Mouse (Mus musculus) cerebellum, adult 2 months (tissue): ENCODE data around the gene Gm17606. TPM values are rescaled to one million over a fixed set of nuclear protein-coding genes. Genes with fewer than 3 reads are reported as not detected.

Experiments
- DNase-seq, 2 experiments: peaks; one replicate each; pipeline ENCODE4 v3.0.0; 2021
- H3K27ac ChIP-seq: fragments of 200-500 bp; 2 replicates; pipeline ENCODE4 v1.5.1; 2012; ENCODE audit warnings: low read length, control low read depth, inconsistent platforms; ENCODE audit not compliant: insufficient read depth
- H3K27me3 ChIP-seq: fragments of 200-500 bp; 2 replicates; pipeline ENCODE4 v1.6.1; 2012; ENCODE audit warnings: inconsistent platforms, mild to moderate bottlenecking, low read length, moderate library complexity; ENCODE audit not compliant: control insufficient read depth, insufficient read depth
- H3K4me1 ChIP-seq: fragments of 200-500 bp; 2 replicates; pipeline ENCODE4 v1.6.1; 2011; ENCODE audit warnings: low read length; ENCODE audit not compliant: control insufficient read depth, insufficient read depth
- H3K4me3 ChIP-seq: fragments of 200-500 bp; replicated peaks from 2 replicates; pipeline ENCODE3; 2011; ENCODE audit warnings: mild to moderate bottlenecking, low read depth, low read length, control low read depth; ENCODE audit not compliant: insufficient read depth
- CTCF ChIP-seq: fragments of 200-500 bp; IDR thresholded peaks from 2 replicates; pipeline ENCODE4 v1.5.1; 2011; ENCODE audit warnings: low read depth, mild to moderate bottlenecking, control low read depth, low read length, moderate library complexity, borderline replicate concordance; ENCODE audit not compliant: insufficient read depth
- POLR2A ChIP-seq: fragments of 200-500 bp; IDR thresholded peaks from 2 replicates; pipeline ENCODE4 v1.6.1; 2011; ENCODE audit warnings: low read length, control low read depth, borderline replicate concordance; ENCODE audit not compliant: insufficient read depth
- WGBS: fragments of 180-500 bp; shearing (Covaris S2); methylation state at CpG from one replicate; pipeline ENCODE4 v1.1.7; 2018; 5-methylcytosine and 5-hydroxymethylcytosine counted together
- polyA plus RNA-seq: library from polyadenylated mRNA; depleted of rRNA; stranded (reverse); fragments of >200 nt; gene quantifications from 2 replicates; pipeline ENCODE4 v1.2.3, GENCODE M21; 2012

The Gm17606 gene
- polyA plus RNA-seq, 1 experiment: not detected

- Histone ChIP-seq H3K27ac (0 out of 2 replicates have a peak overlapping the region, but pooled peaks have one; percentile 20), H3K4me3 (no peak overlapping the region), H3K27me3 (no peaks in the 10 kb centered on the region), H3K4me1 (peaks cover 6% of the 10 kb centered on the region; the same call in 1 of the 2 replicates)
- no peak for DNase-seq
- TF ChIP-seq CTCF (no peak), POLR2A (no peak)
- WGBS: 78% methylated on average over 5 of the region's 5 CpGs
These were observed 35.5 kb downstream of the Gm17606 start for GRCm38 (mm10) chr14:54676290-54676689.

- H3K27me3 ChIP-seq: no peaks in the 10 kb centered on the region
- H3K4me3 ChIP-seq: no peak overlapping the region
- peaks cover 8% of the 10 kb centered on the region; the same call in 1 of the 2 replicates for H3K4me1 ChIP-seq
- no peak overlapping the region for H3K27ac ChIP-seq
- WGBS: 82% methylated on average over 16 of the region's 16 CpGs
- TF ChIP-seq POLR2A (no peak), CTCF (no peak)
- no peak for DNase-seq
These were observed 38.0 kb downstream of the Gm17606 start for GRCm38 (mm10) chr14:54678657-54679304.

- H3K27me3 ChIP-seq: no peaks in the 10 kb centered on the region
- DNase-seq: no peak
- H3K27ac ChIP-seq: no peak overlapping the region
- no peak for TF ChIP-seq POLR2A
- TF ChIP-seq CTCF: no peak
- H3K4me1 ChIP-seq: peaks cover 2% of the 10 kb centered on the region; the same call in 1 of the 2 replicates
- no peak overlapping the region for H3K4me3 ChIP-seq
- WGBS: 30% methylated on average over 3 of the region's 3 CpGs
These were observed 41.6 kb downstream of the Gm17606 start for GRCm38 (mm10) chr14:54682396-54682795.

GRCm38 (mm10) chr14:54685471-54685870, 44.7 kb downstream of the Gm17606 start:
- WGBS: 6% methylated on average over 8 of the region's 8 CpGs
- H3K27ac ChIP-seq: no peak overlapping the region
- DNase-seq: no peak
- H3K4me1 ChIP-seq: peaks cover 5% of the 10 kb centered on the region; the same call in 1 of the 2 replicates
- H3K27me3 ChIP-seq: no peaks in the 10 kb centered on the region
- TF ChIP-seq CTCF (no peak), POLR2A (no peak)
- peak overlapping the region; percentile 90 for H3K4me3 ChIP-seq

GRCm38 (mm10) chr14:54686063-54686521, 45.3 kb downstream of the Gm17606 start, which contains the start of gene 1700123O20Rik:
1700123O20Rik (plus strand) TSS chr14:54686216.
- DNase-seq: peak in 1 of 2 experiments; percentile 85
- peaks cover 5% of the 10 kb centered on the region; the same call in 1 of the 2 replicates for H3K4me1 ChIP-seq
- peak within 1 kb of the TSS; percentile 90 for H3K4me3 ChIP-seq
- WGBS: under 1% methylated on average over 41 of the region's 41 CpGs
- TF ChIP-seq POLR2A (no peak), CTCF (no peak)
- no peaks in the 10 kb centered on the region for H3K27me3 ChIP-seq
- peak within 1 kb of the TSS; percentile 90 for H3K27ac ChIP-seq

- under 1% methylated on average over 44 of the region's 44 CpGs for WGBS
- DNase-seq: peak; percentile 100
- TF ChIP-seq POLR2A (peak; percentile 91; the same call in 1 of the 2 replicates), CTCF (no peak)
- Histone ChIP-seq H3K4me3 (peak within 1 kb of the TSS; percentile 90), H3K27ac (peak within 1 kb of the TSS; percentile 90), H3K4me1 (peaks cover 5% of the 10 kb centered on the region; the same call in 1 of the 2 replicates), H3K27me3 (no peaks in the 10 kb centered on the region)
These were observed 45.9 kb downstream of the Gm17606 start, which contains the start of gene Acin1 for GRCm38 (mm10) chr14:54686522-54687143. Acin1 (minus strand) TSS chr14:54686931.

- WGBS: 2% methylated on average over 8 of the region's 8 CpGs
- peaks cover 5% of the 10 kb centered on the region; the same call in 1 of the 2 replicates for H3K4me1 ChIP-seq
- no peak for DNase-seq
- no peak overlapping the region for H3K27ac ChIP-seq
- no peaks in the 10 kb centered on the region for H3K27me3 ChIP-seq
- H3K4me3 ChIP-seq: peak overlapping the region; percentile 59
- TF ChIP-seq POLR2A (no peak), CTCF (no peak)
These were observed 46.5 kb downstream of the Gm17606 start for GRCm38 (mm10) chr14:54687251-54687650.
